ENCODE assay signal across 14 mouse cellular contexts in the genomic region with DNA sequence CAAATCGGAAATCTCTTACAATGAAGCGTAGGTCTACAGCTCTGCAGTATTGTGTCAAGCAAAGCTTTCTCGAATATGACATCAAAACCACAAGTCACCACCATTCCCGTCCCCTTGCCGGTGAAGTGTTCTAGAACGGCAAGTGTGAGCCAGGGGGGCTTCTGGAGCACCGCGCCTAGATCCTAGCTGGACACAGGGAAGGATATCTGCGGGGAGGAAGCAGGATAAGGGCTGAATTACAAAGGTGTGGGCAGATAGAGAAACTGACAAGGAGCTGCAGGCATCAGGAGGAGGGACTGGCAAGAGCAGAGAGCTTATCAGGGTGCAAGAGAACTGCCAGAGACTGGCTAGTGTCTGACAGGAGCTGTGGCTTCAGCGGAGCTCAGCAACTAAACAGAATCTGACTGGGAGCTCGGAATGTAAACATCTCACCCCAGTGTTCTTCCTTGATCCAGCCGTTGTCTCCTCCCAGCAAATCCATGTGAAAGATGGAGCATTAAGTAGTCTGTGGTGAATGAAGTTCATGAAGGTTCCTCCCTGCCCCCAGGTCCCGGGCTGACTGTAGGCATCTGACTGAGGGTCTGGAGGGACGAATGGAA. TPM values are rescaled to one million over a fixed set of nuclear protein-coding genes. Genes with fewer than 3 reads are reported as not detected.
DNase-seq lines count a peak whose midpoint lies in the region; ATAC-seq and TF ChIP-seq lines count a peak whose summit lies in the region.
"Had no signal": no experiment of that assay in that cellular context is flagged by ENCODE, and none has a peak within 500 bp of the region (broad histone marks: within the 10 kb centered on the region; RNA-seq: fewer than 3 reads in every experiment).

No protein-coding gene starts in this region.

- H3K4me2 ChIP-seq in heart, embryonic 13.5 days = peak overlapping the region; percentile 62
- H3K4me2 ChIP-seq in lung, embryonic 14.5 days = no peak overlapping the region
- peak overlapping the region; percentile 34; the same call in 1 of the 2 replicates for H3K4me2 ChIP-seq in liver, embryonic 15.5 days
- H3K4me2 ChIP-seq: midbrain, embryonic 12.5 days; neural tube, embryonic 13.5 days had no signal

- no peak for ATAC-seq in heart, embryonic 13.5 days (ENCODE audit: extremely low read depth, insufficient number of reproducible peaks, low FRiP score, low TSS enrichment)
- peak; percentile 77 for ATAC-seq in lung, embryonic 14.5 days (ENCODE audit: insufficient read depth)
- ATAC-seq in liver, embryonic 15.5 days (ENCODE audit: insufficient read depth) = 0 out of 2 replicates have a peak, but pooled peaks have one; percentile 34

- WGBS in heart, embryonic 13.5 days = 18% methylated on average over 14 of the region's 14 CpGs
- 28% methylated on average over 14 of the region's 14 CpGs for WGBS in lung, embryonic 14.5 days
- 39% methylated on average over 14 of the region's 14 CpGs for WGBS in liver, embryonic 15.5 days (ENCODE audit: insufficient replicate concordance)

- H3K27ac ChIP-seq in heart, embryonic 13.5 days (replicated peaks) = peak overlapping the region; percentile 79
- H3K27ac ChIP-seq in lung, embryonic 14.5 days (ENCODE audit: low read depth) = no peak overlapping the region
- H3K27ac ChIP-seq in liver, embryonic 15.5 days (replicated peaks) = no peak overlapping the region
- H3K27ac ChIP-seq: gastrocnemius, adult 2 months; midbrain, embryonic 12.5 days; neural tube, embryonic 13.5 days had no signal

- peak overlapping the region; percentile 35 for H3K4me3 ChIP-seq in heart, embryonic 13.5 days
- H3K4me3 ChIP-seq in lung, embryonic 14.5 days (ENCODE audit: low read depth, low read length) = no peak overlapping the region
- no peak overlapping the region for H3K4me3 ChIP-seq in liver, embryonic 15.5 days (replicated peaks)
- H3K4me3 ChIP-seq: gastrocnemius, adult 2 months; midbrain, embryonic 12.5 days; neural tube, embryonic 13.5 days had no signal

- no peaks in the 10 kb centered on the region for H3K36me3 ChIP-seq in heart, embryonic 13.5 days
- no peaks in the 10 kb centered on the region for H3K36me3 ChIP-seq in lung, embryonic 14.5 days (ENCODE audit: insufficient read depth)
- H3K36me3 ChIP-seq in liver, embryonic 15.5 days (replicated peaks) = no peaks in the 10 kb centered on the region
- H3K36me3 ChIP-seq: midbrain, embryonic 12.5 days had no signal

- H3K4me1 ChIP-seq in heart, embryonic 13.5 days = peaks cover 43% of the 10 kb centered on the region
- no peaks in the 10 kb centered on the region for H3K4me1 ChIP-seq in lung, embryonic 14.5 days (ENCODE audit: insufficient read depth)
- peaks cover 17% of the 10 kb centered on the region for H3K4me1 ChIP-seq in liver, embryonic 15.5 days (replicated peaks)

- no peaks in the 10 kb centered on the region for H3K9me3 ChIP-seq in heart, embryonic 13.5 days
- no peaks in the 10 kb centered on the region for H3K9me3 ChIP-seq in lung, embryonic 14.5 days (ENCODE audit: low read depth, low read length)
- H3K9me3 ChIP-seq in liver, embryonic 15.5 days (replicated peaks) = no peaks in the 10 kb centered on the region
- H3K9me3 ChIP-seq: midbrain, embryonic 12.5 days; neural tube, embryonic 13.5 days had no signal

- no peak for DNase-seq in heart, adult 9 months (ENCODE audit: low spot score in 2 of 2)
- peak; percentile 67 for DNase-seq in lung, embryonic 14.5 days
- DNase-seq in lung, postnatal 25 days (ENCODE audit: low spot score) = no peak
- peak; percentile 13 for DNase-seq in brain, adult 2 months (ENCODE audit: low read depth, low spot score)
- no peak for DNase-seq in kidney, postnatal 4 days
- DNase-seq in kidney, adult 18-20 months = no peak
- DNase-seq: cerebellum, adult 9-11 months; gastrocnemius, adult 2 months; kidney, adult 9 months; retina, postnatal 1 day had no signal

- no peak for TF ChIP-seq CTCF in lung, embryonic 14.5 days (IDR thresholded peaks at IDR 0.05; ENCODE audit: low read depth)

- H3K27me3 ChIP-seq in heart, embryonic 13.5 days (replicated peaks) = no peaks in the 10 kb centered on the region
- H3K27me3 ChIP-seq in lung, embryonic 14.5 days (ENCODE audit: insufficient read depth, low read length) = no peaks in the 10 kb centered on the region
- H3K27me3 ChIP-seq in liver, embryonic 15.5 days = no peaks in the 10 kb centered on the region
- H3K27me3 ChIP-seq: midbrain, embryonic 12.5 days; neural tube, embryonic 13.5 days had no signal

- H3K9ac ChIP-seq in heart, embryonic 13.5 days = peak overlapping the region; percentile 70
- H3K9ac ChIP-seq in lung, embryonic 14.5 days = no peak overlapping the region
- H3K9ac ChIP-seq in liver, embryonic 15.5 days = no peak overlapping the region
- H3K9ac ChIP-seq: midbrain, embryonic 12.5 days; neural tube, embryonic 13.5 days had no signal

RNA-seq across cellular contexts. Expression of a gene that starts 12.4 kb away (rescaled TPM):
- 22.4 and 27.0 TPM in 2 replicates for polyA plus RNA-seq in heart, embryonic 13.5 days (2015; fragmentation: Nextera tagmentation; extraction: Ambion mirVana)
- polyA plus RNA-seq in lung, embryonic 14.5 days (2014; fragmentation: Nextera tagmentation; extraction: Ambion mirVana) = 23.9 and 27.8 TPM in 2 replicates
- polyA plus RNA-seq in liver, embryonic 15.5 days (2015; fragmentation: Nextera tagmentation; extraction: Ambion mirVana) = 8.8 and 9.2 TPM in 2 replicates

RNA-seq across cellular contexts. Expression of a gene that starts 15.7 kb away (rescaled TPM):
- polyA plus RNA-seq in heart, embryonic 13.5 days (2015; fragmentation: Nextera tagmentation; extraction: Ambion mirVana) = 21.4 and 22.7 TPM in 2 replicates
- polyA plus RNA-seq in lung, embryonic 14.5 days (2014; fragmentation: Nextera tagmentation; extraction: Ambion mirVana) = 32.6 and 32.9 TPM in 2 replicates
- polyA plus RNA-seq in liver, embryonic 15.5 days (2015; fragmentation: Nextera tagmentation; extraction: Ambion mirVana) = 9.0 and 10.4 TPM in 2 replicates

RNA-seq across cellular contexts. Expression of a gene that starts 44.3 kb away (rescaled TPM):
- 8.7 and 9.5 TPM in 2 replicates for polyA plus RNA-seq in heart, embryonic 13.5 days (2015; fragmentation: Nextera tagmentation; extraction: Ambion mirVana)
- 5.0 and 6.0 TPM in 2 replicates for polyA plus RNA-seq in lung, embryonic 14.5 days (2014; fragmentation: Nextera tagmentation; extraction: Ambion mirVana)
- 2.8 and 3.2 TPM in 2 replicates for polyA plus RNA-seq in liver, embryonic 15.5 days (2015; fragmentation: Nextera tagmentation; extraction: Ambion mirVana)

Comparison
In these comparisons a context has a peak if more than half of its experiments do, and no peak if none do; other contexts are left out.
1. DNase-seq: peak in lung, embryonic 14.5 days (single experiment) and brain, adult 2 months (single experiment); none in heart, adult 9 months (0 of 2), lung, postnatal 25 days (single experiment), kidney, postnatal 4 days (0 of 2) and kidney, adult 18-20 months (single experiment).